Mouse (Mus musculus): Measurements from ENCODE around the gene Cygb. TPM values are rescaled to one million over a fixed set of nuclear protein-coding genes. Genes with fewer than 3 reads are reported as not detected.

The Cygb gene
- total RNA-seq, 4 experiments from 2014 or later, result 55.8 to 62.7 (median 58.2) TPM

GRCm38 (mm10) chr11:116656348-116657191 lies 2.5 kb upstream of the Cygb start:
- no peak for DNase-seq (ENCODE audit: low spot score in 2 of 2)

GRCm38 (mm10) chr11:116653709-116654221 lies 348 bp downstream of the Cygb start:
- no peak for DNase-seq (ENCODE audit: low spot score in 2 of 2)

- DNase-seq (ENCODE audit: low spot score in 2 of 2), result no peak
These were observed 879 bp downstream of the Cygb start, which contains the start of gene Prcd for GRCm38 (mm10) chr11:116653234-116653633. Gene Prcd, plus strand, starts transcription at chr11:116653534.

GRCm38 (mm10) chr11:116652330-116653098 lies 1.6 kb downstream of the Cygb start:
- DNase-seq (ENCODE audit: low spot score in 2 of 2), result no peak

GRCm38 (mm10) chr11:116651339-116651738 lies 2.8 kb downstream of the Cygb start:
- peak in 1 of 2 experiments; percentile 74 for DNase-seq (ENCODE audit: low spot score in 2 of 2)

GRCm38 (mm10) chr11:116650811-116651210 lies 3.3 kb downstream of the Cygb start:
- no peak for DNase-seq (ENCODE audit: low spot score in 2 of 2)

GRCm38 (mm10) chr11:116649711-116650337 lies 4.3 kb downstream of the Cygb start:
- no peak for DNase-seq (ENCODE audit: low spot score in 2 of 2)

- no peak for DNase-seq (ENCODE audit: low spot score in 2 of 2)
These were observed 5.1 kb downstream of the Cygb start for GRCm38 (mm10) chr11:116648976-116649375.

GRCm38 (mm10) chr11:116648213-116648921 lies 5.7 kb downstream of the Cygb start:
- DNase-seq (ENCODE audit: low spot score in 2 of 2), result no peak

GRCm38 (mm10) chr11:116647340-116647991 lies 6.6 kb downstream of the Cygb start:
- DNase-seq (ENCODE audit: low spot score in 2 of 2), result no peak

GRCm38 (mm10) chr11:116646771-116647170 lies 7.3 kb downstream of the Cygb start:
- DNase-seq (ENCODE audit: low spot score in 2 of 2), result no peak

GRCm38 (mm10) chr11:116646136-116646535 lies 8.0 kb downstream of the Cygb start:
- DNase-seq (ENCODE audit: low spot score in 2 of 2), result no peak

GRCm38 (mm10) chr11:116645446-116646110 lies 8.5 kb downstream of the Cygb start:
- no peak for DNase-seq (ENCODE audit: low spot score in 2 of 2)

GRCm38 (mm10) chr11:116644225-116645112 lies 9.6 kb downstream of the Cygb start:
- no peak for DNase-seq (ENCODE audit: low spot score in 2 of 2)

- no peak for DNase-seq (ENCODE audit: low spot score in 2 of 2)
These were observed 10.4 kb downstream of the Cygb start for GRCm38 (mm10) chr11:116643579-116644224.

GRCm38 (mm10) chr11:116642681-116643578 lies 11.2 kb downstream of the Cygb start:
- peak; percentile 64 to 92 for DNase-seq (ENCODE audit: low spot score in 2 of 2)

- no peak for DNase-seq (ENCODE audit: low spot score in 2 of 2)
These were observed 12.4 kb downstream of the Cygb start for GRCm38 (mm10) chr11:116641731-116642130.
